10 mouse cellular contexts compared by ENCODE assay signal in the genomic region with DNA sequence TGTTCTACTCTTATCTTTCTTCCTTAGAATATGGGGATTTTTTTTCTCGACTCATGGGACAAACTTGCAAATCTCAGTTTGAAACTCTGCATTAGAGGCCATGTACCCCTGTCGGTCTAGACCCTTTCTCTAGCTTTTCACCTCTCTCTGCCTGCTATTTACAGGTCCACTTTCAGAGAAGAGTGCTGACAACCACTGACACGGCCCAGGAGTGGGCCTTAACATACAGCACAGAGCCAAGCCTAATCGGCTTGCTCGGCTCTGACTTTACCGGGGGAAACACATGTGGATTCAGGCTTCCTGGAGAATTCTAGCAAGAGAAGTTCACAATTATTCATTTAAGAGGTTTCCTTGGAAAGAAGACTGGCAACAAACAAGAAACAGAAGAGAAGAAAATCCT. TPM values are rescaled to one million over a fixed set of nuclear protein-coding genes. Genes with fewer than 3 reads are reported as not detected.
DNase-seq lines count a peak whose midpoint lies in the region; ATAC-seq lines count a peak whose summit lies in the region.
"Had no signal": no experiment of that assay in that cellular context is flagged by ENCODE, and none has a peak within 500 bp of the region (broad histone marks: within the 10 kb centered on the region; RNA-seq: fewer than 3 reads in every experiment).

No protein-coding gene starts in this region.

- peak overlapping the region; percentile 60 for H3K27ac ChIP-seq in heart, embryonic 15.5 days
- H3K27ac ChIP-seq in embryonic facial prominence, embryonic 14.5 days (replicated peaks; ENCODE audit: low read depth, low read length) = peak overlapping the region; percentile 69
- no peak overlapping the region for H3K27ac ChIP-seq in intestine, embryonic 14.5 days (ENCODE audit: low read depth)
- no peak overlapping the region for H3K27ac ChIP-seq in midbrain, embryonic 16.5 days (ENCODE audit: low read length)
- H3K27ac ChIP-seq: macrophage had no signal

- no peaks in the 10 kb centered on the region for H3K9me3 ChIP-seq in heart, embryonic 15.5 days (replicated peaks)
- H3K9me3 ChIP-seq in embryonic facial prominence, embryonic 14.5 days (ENCODE audit: control insufficient read depth, low read length) = no peaks in the 10 kb centered on the region
- no peaks in the 10 kb centered on the region for H3K9me3 ChIP-seq in intestine, embryonic 14.5 days (ENCODE audit: control insufficient read depth, low read length)
- no peaks in the 10 kb centered on the region for H3K9me3 ChIP-seq in midbrain, embryonic 16.5 days (replicated peaks; ENCODE audit: control insufficient read depth, low read length, poor library complexity, severe bottlenecking)

- WGBS in heart, embryonic 15.5 days = 6% methylated on average over 6 of the region's 6 CpGs
- WGBS in embryonic facial prominence, embryonic 14.5 days = 23% methylated on average over 6 of the region's 6 CpGs
- 24% methylated on average over 6 of the region's 6 CpGs for WGBS in intestine, embryonic 14.5 days
- WGBS in midbrain, embryonic 16.5 days = 21% methylated on average over 6 of the region's 6 CpGs

- no peak for DNase-seq in heart, postnatal 36 days
- no peak for DNase-seq in embryonic facial prominence, embryonic 14.5 days (ENCODE audit: low spot score)
- no peak for DNase-seq in intestine, embryonic 14.5 days (ENCODE audit: low spot score)
- no peak for DNase-seq in c-Kit-positive CD71-positive TER-119-positive erythroid progenitor cells, embryonic 14.5 days (ENCODE audit: low spot score)
- DNase-seq in frontal cortex, postnatal 10 days (ENCODE audit: low spot score in 2 of 2) = no peak
- DNase-seq in right cerebral cortex, postnatal 25 days = no peak
- DNase-seq: gastrocnemius, postnatal 36 days had no signal

- peak; percentile 48 for ATAC-seq in heart, embryonic 15.5 days (replicated peaks; ENCODE audit: insufficient number of reproducible peaks, insufficient read depth, low FRiP score, low read depth)
- no peak for ATAC-seq in embryonic facial prominence, embryonic 14.5 days (ENCODE audit: low read depth)
- no peak for ATAC-seq in intestine, embryonic 14.5 days (replicated peaks; ENCODE audit: low FRiP score, low TSS enrichment, low read depth)
- peak; percentile 65; the same call in 1 of the 2 replicates for ATAC-seq in midbrain, embryonic 16.5 days

- peak overlapping the region; percentile 47 for H3K9ac ChIP-seq in heart, embryonic 15.5 days
- H3K9ac ChIP-seq in embryonic facial prominence, embryonic 14.5 days (ENCODE audit: low read depth, low read length) = peak overlapping the region; percentile 20
- H3K9ac ChIP-seq in intestine, embryonic 14.5 days (ENCODE audit: low read length) = no peak overlapping the region
- H3K9ac ChIP-seq in midbrain, embryonic 16.5 days (ENCODE audit: low read depth, low read length) = 0 out of 2 replicates have a peak overlapping the region, but pooled peaks have one; percentile 47

- intact Hi-C loops in heart, postnatal 36 days (cut with DNase I) = no loop called here

- H3K36me3 ChIP-seq in heart, embryonic 15.5 days = no peaks in the 10 kb centered on the region
- no peaks in the 10 kb centered on the region for H3K36me3 ChIP-seq in embryonic facial prominence, embryonic 14.5 days (ENCODE audit: control insufficient read depth, insufficient read depth, low read length)
- no peaks in the 10 kb centered on the region for H3K36me3 ChIP-seq in intestine, embryonic 14.5 days (ENCODE audit: control insufficient read depth, insufficient read depth, low read length)
- H3K36me3 ChIP-seq in midbrain, embryonic 16.5 days (ENCODE audit: control insufficient read depth, insufficient read depth, low read length) = no peaks in the 10 kb centered on the region

- peaks cover 16% of the 10 kb centered on the region for H3K4me1 ChIP-seq in heart, embryonic 15.5 days (replicated peaks)
- peaks cover 35% of the 10 kb centered on the region for H3K4me1 ChIP-seq in embryonic facial prominence, embryonic 14.5 days (ENCODE audit: control insufficient read depth, insufficient read depth, low read length)
- no peaks in the 10 kb centered on the region for H3K4me1 ChIP-seq in intestine, embryonic 14.5 days (replicated peaks; ENCODE audit: control insufficient read depth, insufficient read depth, low read length)
- peaks cover 6% of the 10 kb centered on the region; the same call in 1 of the 2 replicates for H3K4me1 ChIP-seq in midbrain, embryonic 16.5 days (ENCODE audit: control insufficient read depth, insufficient read depth, low read length)

- H3K4me3 ChIP-seq in heart, embryonic 15.5 days = peak overlapping the region; percentile 44
- H3K4me3 ChIP-seq in embryonic facial prominence, embryonic 14.5 days (ENCODE audit: low read depth, low read length) = peak overlapping the region; percentile 34
- 0 out of 2 replicates have a peak overlapping the region, but pooled peaks have one; percentile 20 for H3K4me3 ChIP-seq in intestine, embryonic 14.5 days (ENCODE audit: low read depth, low read length)
- peak overlapping the region; percentile 28 for H3K4me3 ChIP-seq in midbrain, embryonic 16.5 days (ENCODE audit: low read depth, low read length)

- H3K4me2 ChIP-seq in heart, embryonic 15.5 days = peak overlapping the region; percentile 75
- peak overlapping the region; percentile 64 for H3K4me2 ChIP-seq in embryonic facial prominence, embryonic 14.5 days (ENCODE audit: low read depth, low read length)
- peak overlapping the region; percentile 53 for H3K4me2 ChIP-seq in intestine, embryonic 14.5 days (ENCODE audit: low read length)
- peak overlapping the region; percentile 55 for H3K4me2 ChIP-seq in midbrain, embryonic 16.5 days (ENCODE audit: low read length)

- H3K27me3 ChIP-seq in heart, embryonic 15.5 days = peaks cover 36% of the 10 kb centered on the region
- H3K27me3 ChIP-seq in embryonic facial prominence, embryonic 14.5 days (replicated peaks; ENCODE audit: control insufficient read depth, insufficient read depth, low read length) = peaks cover 32% of the 10 kb centered on the region
- peaks cover 73% of the 10 kb centered on the region for H3K27me3 ChIP-seq in intestine, embryonic 14.5 days (replicated peaks; ENCODE audit: control insufficient read depth, insufficient read depth, low read length)
- H3K27me3 ChIP-seq in midbrain, embryonic 16.5 days (ENCODE audit: control insufficient read depth, insufficient read depth, low read depth, low read length) = peaks cover 31% of the 10 kb centered on the region

RNA-seq across cellular contexts. Expression of a gene that starts 14.6 kb away (rescaled TPM):
- 1.9 and 2.2 TPM in 2 replicates for polyA plus RNA-seq in heart, embryonic 15.5 days (2015; fragmentation: Nextera tagmentation; extraction: Ambion mirVana)
- 1 to 10 TPM; 5.0 to 5.1 TPM for total RNA-seq in heart, postnatal 36 days (2021)
- polyA plus RNA-seq in embryonic facial prominence, embryonic 14.5 days (2014; fragmentation: Nextera tagmentation; extraction: Ambion mirVana) = 6.7 and 7.3 TPM in 2 replicates
- polyA plus RNA-seq in intestine, embryonic 14.5 days (2014; fragmentation: Nextera tagmentation; extraction: Ambion mirVana) = 0.17 and 0.18 TPM in 2 replicates
- 0.44 and 0.81 TPM in 2 replicates for polyA plus RNA-seq in midbrain, embryonic 16.5 days (2015; fragmentation: Nextera tagmentation; extraction: Ambion mirVana)
- polyA plus RNA-seq: macrophage had no signal

Comparison
In these comparisons a context has a peak if more than half of its experiments do, and no peak if none do; other contexts are left out.
1. ATAC-seq: peak in heart, embryonic 15.5 days (single experiment) and midbrain, embryonic 16.5 days (single experiment); none in embryonic facial prominence, embryonic 14.5 days (single experiment) and intestine, embryonic 14.5 days (single experiment).
2. H3K27ac ChIP-seq: peak in heart, embryonic 15.5 days (single experiment) and embryonic facial prominence, embryonic 14.5 days (single experiment); none in intestine, embryonic 14.5 days (single experiment) and midbrain, embryonic 16.5 days (single experiment).
3. Peak in every context shown above with its lines, with median percentiles within 50 percentile points of each other: H3K4me2 ChIP-seq and H3K4me3 ChIP-seq.